Comparison of ENCODE assay signal across 15 mouse cellular contexts in genomic region chr13:58523761-58524117, GRCm38 (mm10).
A peak's percentile ranks its signal among the peaks of the same experiment; 100 is the strongest.
DNase-seq lines count a peak whose midpoint lies in the region; ATAC-seq lines count a peak whose summit lies in the region.
"Had no signal": no experiment of that assay in that cellular context is flagged by ENCODE, and none has a peak within 500 bp of the region (broad histone marks: within the 10 kb centered on the region; RNA-seq: fewer than 3 reads in every experiment).

No protein-coding gene starts in this region.

- 25% methylated on average over 7 of the region's 7 CpGs for WGBS in heart, embryonic 11.5 days (ENCODE audit: insufficient replicate concordance)
- 52% methylated on average over 7 of the region's 7 CpGs for WGBS in limb, embryonic 12.5 days
- WGBS in limb, embryonic 10.5 days, result 58% methylated on average over 7 of the region's 7 CpGs
- 9% methylated on average over 7 of the region's 7 CpGs for WGBS in liver, embryonic 13.5 days (ENCODE audit: insufficient replicate concordance)
- 35% methylated on average over 7 of the region's 7 CpGs for WGBS in stomach, embryonic 16.5 days
- WGBS in forebrain, embryonic 15.5 days, result 69% methylated on average over 7 of the region's 7 CpGs

- H3K27me3 ChIP-seq in heart, embryonic 11.5 days (ENCODE audit: control insufficient read depth, insufficient read depth, low read length), result 0 out of 2 replicates have a peak, but pooled peaks cover 4% of the 10 kb centered on the region
- peaks cover 20% of the 10 kb centered on the region for H3K27me3 ChIP-seq in limb, embryonic 12.5 days
- H3K27me3 ChIP-seq in limb, embryonic 10.5 days (ENCODE audit: low read depth, poor library complexity, severe bottlenecking), result peaks cover 21% of the 10 kb centered on the region
- H3K27me3 ChIP-seq in liver, embryonic 13.5 days, result 0 out of 2 replicates have a peak, but pooled peaks cover 4% of the 10 kb centered on the region
- H3K27me3 ChIP-seq in stomach, embryonic 16.5 days (ENCODE audit: control insufficient read depth, insufficient read depth, low read length), result peaks cover 5% of the 10 kb centered on the region
- no peaks in the 10 kb centered on the region for H3K27me3 ChIP-seq in forebrain, embryonic 15.5 days

- H3K4me1 ChIP-seq in heart, embryonic 11.5 days (ENCODE audit: control insufficient read depth, insufficient read depth, low read length), result peaks cover 22% of the 10 kb centered on the region
- H3K4me1 ChIP-seq in limb, embryonic 12.5 days (replicated peaks), result peaks cover 14% of the 10 kb centered on the region
- peaks cover 15% of the 10 kb centered on the region for H3K4me1 ChIP-seq in limb, embryonic 10.5 days
- peaks cover 64% of the 10 kb centered on the region for H3K4me1 ChIP-seq in liver, embryonic 13.5 days (replicated peaks)
- peaks cover 9% of the 10 kb centered on the region for H3K4me1 ChIP-seq in stomach, embryonic 16.5 days (ENCODE audit: control insufficient read depth, insufficient read depth, low read length)
- H3K4me1 ChIP-seq in forebrain, embryonic 15.5 days, result no peaks in the 10 kb centered on the region
- H3K4me1 ChIP-seq: neural tube, embryonic 13.5 days had no signal

- no peak overlapping the region for H3K4me3 ChIP-seq in heart, embryonic 11.5 days (ENCODE audit: low read depth, low read length)
- no peak overlapping the region for H3K4me3 ChIP-seq in limb, embryonic 12.5 days (replicated peaks)
- no peak overlapping the region for H3K4me3 ChIP-seq in limb, embryonic 10.5 days
- peak overlapping the region; percentile 53 for H3K4me3 ChIP-seq in liver, embryonic 13.5 days (replicated peaks)
- H3K4me3 ChIP-seq in stomach, embryonic 16.5 days (replicated peaks; ENCODE audit: low read length), result no peak overlapping the region
- no peak overlapping the region for H3K4me3 ChIP-seq in forebrain, embryonic 15.5 days
- H3K4me3 ChIP-seq: hindbrain, embryonic 10.5 days; neural tube, embryonic 13.5 days had no signal

- no peak overlapping the region for H3K9ac ChIP-seq in heart, embryonic 11.5 days (ENCODE audit: low read depth, low read length)
- H3K9ac ChIP-seq in limb, embryonic 12.5 days (replicated peaks), result no peak overlapping the region
- H3K9ac ChIP-seq in liver, embryonic 13.5 days, result peak overlapping the region; percentile 63
- no peak overlapping the region for H3K9ac ChIP-seq in stomach, embryonic 16.5 days (ENCODE audit: low read length)
- H3K9ac ChIP-seq in forebrain, embryonic 15.5 days (replicated peaks), result no peak overlapping the region
- H3K9ac ChIP-seq: lung, embryonic 14.5 days had no signal

- no peak overlapping the region for H3K27ac ChIP-seq in heart, embryonic 11.5 days (ENCODE audit: low read depth, low read length)
- no peak overlapping the region for H3K27ac ChIP-seq in limb, embryonic 12.5 days
- H3K27ac ChIP-seq in limb, embryonic 10.5 days, result no peak overlapping the region
- H3K27ac ChIP-seq in liver, embryonic 13.5 days, result peak overlapping the region; percentile 88
- H3K27ac ChIP-seq in stomach, embryonic 16.5 days (ENCODE audit: low read length), result no peak overlapping the region
- no peak overlapping the region for H3K27ac ChIP-seq in forebrain, embryonic 15.5 days (replicated peaks)
- H3K27ac ChIP-seq: neural tube, embryonic 13.5 days had no signal

- DNase-seq in heart, postnatal 14 days, result no peak
- DNase-seq in limb, embryonic 10.5 days (ENCODE audit: low spot score), result no peak
- DNase-seq in liver, embryonic 13.5 days, result no peak
- DNase-seq in gastrocnemius, postnatal 25 days, result no peak
- DNase-seq: cerebellum, postnatal 10 days; gastrocnemius, postnatal 36 days; kidney, postnatal 25 days; thymus, postnatal 14 days had no signal

- intact Hi-C loops in heart, postnatal 14 days (cut with DNase I), result no loop called here

- H3K4me2 ChIP-seq in heart, embryonic 11.5 days, result peak overlapping the region; percentile 61
- peak overlapping the region; percentile 53; the same call in 1 of the 2 replicates for H3K4me2 ChIP-seq in limb, embryonic 12.5 days
- H3K4me2 ChIP-seq in liver, embryonic 13.5 days, result peak overlapping the region; percentile 82
- 0 out of 2 replicates have a peak overlapping the region, but pooled peaks have one; percentile 45 for H3K4me2 ChIP-seq in stomach, embryonic 16.5 days (ENCODE audit: low read depth, low read length)
- no peak overlapping the region for H3K4me2 ChIP-seq in forebrain, embryonic 15.5 days (replicated peaks)

- ATAC-seq in heart, embryonic 11.5 days (replicated peaks; ENCODE audit: insufficient number of reproducible peaks, low FRiP score, low TSS enrichment), result no peak
- ATAC-seq in limb, embryonic 12.5 days (ENCODE audit: insufficient number of reproducible peaks, insufficient read depth, low FRiP score, low TSS enrichment, low read depth), result no peak
- peak; percentile 64 for ATAC-seq in liver, embryonic 13.5 days (ENCODE audit: low read depth)
- ATAC-seq in stomach, embryonic 16.5 days (ENCODE audit: insufficient read depth, low FRiP score), result no peak
- no peak for ATAC-seq in forebrain, embryonic 15.5 days (replicated peaks)

- no peaks in the 10 kb centered on the region for H3K9me3 ChIP-seq in heart, embryonic 11.5 days (replicated peaks; ENCODE audit: control insufficient read depth, low read length)
- no peaks in the 10 kb centered on the region for H3K9me3 ChIP-seq in limb, embryonic 12.5 days
- H3K9me3 ChIP-seq in limb, embryonic 10.5 days (replicated peaks), result no peaks in the 10 kb centered on the region
- H3K9me3 ChIP-seq in liver, embryonic 13.5 days (replicated peaks), result no peaks in the 10 kb centered on the region
- no peaks in the 10 kb centered on the region for H3K9me3 ChIP-seq in stomach, embryonic 16.5 days (replicated peaks; ENCODE audit: control insufficient read depth, low read length)
- no peaks in the 10 kb centered on the region for H3K9me3 ChIP-seq in forebrain, embryonic 15.5 days
- H3K9me3 ChIP-seq: hindbrain, embryonic 10.5 days; neural tube, embryonic 13.5 days had no signal

- no peaks in the 10 kb centered on the region for H3K36me3 ChIP-seq in heart, embryonic 11.5 days (ENCODE audit: control insufficient read depth, insufficient read depth, low read length)
- no peaks in the 10 kb centered on the region for H3K36me3 ChIP-seq in limb, embryonic 12.5 days
- H3K36me3 ChIP-seq in limb, embryonic 10.5 days, result no peaks in the 10 kb centered on the region
- H3K36me3 ChIP-seq in liver, embryonic 13.5 days, result no peaks in the 10 kb centered on the region
- no peaks in the 10 kb centered on the region for H3K36me3 ChIP-seq in stomach, embryonic 16.5 days (ENCODE audit: control insufficient read depth, insufficient read depth, low read length)
- H3K36me3 ChIP-seq in forebrain, embryonic 15.5 days, result no peaks in the 10 kb centered on the region
- H3K36me3 ChIP-seq: hindbrain, embryonic 10.5 days; neural tube, embryonic 13.5 days had no signal
